Mouse (Mus musculus) stomach, embryonic 14.5 days (tissue): ENCODE results near the gene Odc1. TPM values are rescaled to one million over a fixed set of nuclear protein-coding genes. Genes with fewer than 3 reads are reported as not detected.

Experiments used
- polyA plus RNA-seq: library from polyadenylated mRNA; unstranded; fragments of >200 nt; fragmentation: Nextera tagmentation; extraction: Ambion mirVana; gene quantifications from 2 replicates; pipeline ENCODE4 v1.2.1, GENCODE M21; 2014

Gene Odc1
- polyA plus RNA-seq, 1 experiment from 2014 or later = 160 TPM

Other genes starting within 250 kb of the Odc1 start
- gene Atp6v1c2, start 215.4 kb upstream of the Odc1 start, polyA plus RNA-seq = 0.34 and 0.46 TPM in 2 replicates
- 20.5 and 21.0 TPM in 2 replicates for gene Nol10, start 196.3 kb upstream of the Odc1 start, polyA plus RNA-seq
- 55.3 and 57.5 TPM in 2 replicates for gene Hpcal1, start 146.1 kb downstream of the Odc1 start, polyA plus RNA-seq